Mouse (Mus musculus) ZHBTc4 (cell line): ENCODE results near the gene Erg.

Experiments used
- DNase-seq: peaks from one replicate; pipeline ENCODE4 v3.0.0-alpha.2; 2011; ENCODE audit warnings: low read depth, low spot score

Gene Erg

DNA sequence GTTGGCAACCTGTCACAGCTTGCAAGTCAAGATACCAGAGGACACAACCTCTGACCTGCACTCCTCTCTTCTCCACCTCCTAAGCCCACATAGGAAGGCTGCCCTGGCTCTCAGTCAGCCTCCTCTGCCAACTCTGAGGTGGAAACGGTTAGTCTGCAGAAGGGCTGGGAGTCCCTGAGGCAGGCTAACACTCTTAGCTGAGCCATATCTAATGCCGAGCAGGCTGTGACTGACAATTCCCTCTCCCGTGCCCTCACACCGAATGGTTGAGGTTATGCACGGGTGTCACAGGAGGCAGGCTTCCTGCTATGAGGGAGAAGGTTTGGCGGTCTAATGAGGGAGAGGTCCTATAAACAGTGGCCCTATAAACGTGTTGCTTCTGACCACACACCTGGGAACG, 232.6 kb downstream of the Erg start:
- DNase-seq, result no peak

DNA sequence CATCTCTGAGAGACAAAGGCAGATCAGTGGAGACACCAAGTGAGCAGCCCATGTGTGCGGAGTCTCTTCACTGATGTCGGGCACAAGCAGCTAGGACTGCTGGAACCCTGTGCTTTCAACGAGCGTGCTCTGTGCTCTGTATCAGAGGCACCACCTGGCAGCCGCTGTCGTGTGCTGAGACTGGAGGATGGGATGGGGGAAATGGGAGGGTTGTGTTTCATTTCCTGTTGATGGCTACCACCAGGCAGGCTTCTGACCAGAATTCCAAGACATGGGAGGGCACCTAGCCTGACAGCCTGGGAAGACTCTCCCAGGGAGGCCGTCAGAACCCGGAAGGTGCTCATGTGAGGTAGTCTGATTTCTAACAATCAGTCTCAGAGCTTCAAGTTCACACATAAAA, 234.1 kb downstream of the Erg start:
- no peak for DNase-seq

DNA sequence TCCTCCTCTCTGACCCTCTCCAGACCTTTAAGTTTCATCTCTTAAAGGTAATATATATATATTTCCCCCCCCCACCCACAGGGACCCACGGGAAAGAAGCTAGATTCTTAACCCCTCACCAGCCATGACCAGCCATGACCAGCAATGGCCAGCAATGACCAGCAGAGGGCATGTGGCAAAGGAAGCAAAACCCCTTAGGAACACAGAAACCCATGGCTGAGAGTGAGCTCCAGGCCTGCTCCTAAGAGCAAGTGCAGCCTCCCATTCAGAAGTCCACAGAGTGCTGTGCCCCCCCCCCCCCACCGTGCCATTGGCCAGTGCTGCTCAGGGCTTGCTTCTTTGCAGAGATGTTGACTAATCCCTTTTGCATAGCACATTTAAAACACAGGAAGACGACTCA, 235.9 kb downstream of the Erg start:
- DNase-seq, result peak; percentile 44

DNA sequence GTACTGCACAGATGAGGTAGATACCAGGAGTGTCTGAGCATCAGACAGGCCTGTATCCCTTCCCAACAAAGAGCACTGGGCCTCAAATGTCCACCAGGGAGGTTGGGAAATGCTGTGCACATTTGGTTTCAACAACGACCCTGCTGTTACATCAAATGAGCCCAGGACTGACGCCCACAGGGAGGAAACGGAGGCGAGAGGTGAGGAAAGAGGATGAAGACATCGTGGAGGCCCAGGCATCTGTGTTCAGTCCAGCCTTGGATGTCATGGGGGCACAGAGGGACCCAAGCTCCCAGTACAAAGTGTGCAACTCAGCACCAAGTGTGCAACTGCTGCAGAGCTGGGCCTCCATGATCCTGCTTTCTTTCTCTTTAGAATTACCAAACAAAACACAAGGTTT, 236.6 kb downstream of the Erg start:
- DNase-seq, result no peak

DNA sequence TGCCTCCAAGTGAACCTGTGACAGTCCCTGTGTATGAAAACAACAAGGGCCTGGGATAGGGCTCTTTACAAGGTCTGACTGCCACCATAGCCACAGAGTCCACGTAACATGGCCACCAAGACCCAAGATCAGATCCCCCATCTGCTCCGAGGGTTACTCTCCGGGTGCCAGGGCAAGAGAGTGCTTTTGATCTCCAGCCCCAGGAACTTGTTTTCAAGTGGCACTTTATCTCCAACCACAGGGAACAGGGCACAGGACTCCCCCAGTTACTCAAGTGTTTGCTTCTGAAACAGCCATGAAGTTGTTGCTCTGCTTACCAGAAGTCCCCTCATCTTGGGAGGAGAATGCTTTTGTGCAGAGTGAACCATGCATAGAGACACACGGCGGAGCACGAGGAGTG, 237.0 kb downstream of the Erg start:
- no peak for DNase-seq

DNA sequence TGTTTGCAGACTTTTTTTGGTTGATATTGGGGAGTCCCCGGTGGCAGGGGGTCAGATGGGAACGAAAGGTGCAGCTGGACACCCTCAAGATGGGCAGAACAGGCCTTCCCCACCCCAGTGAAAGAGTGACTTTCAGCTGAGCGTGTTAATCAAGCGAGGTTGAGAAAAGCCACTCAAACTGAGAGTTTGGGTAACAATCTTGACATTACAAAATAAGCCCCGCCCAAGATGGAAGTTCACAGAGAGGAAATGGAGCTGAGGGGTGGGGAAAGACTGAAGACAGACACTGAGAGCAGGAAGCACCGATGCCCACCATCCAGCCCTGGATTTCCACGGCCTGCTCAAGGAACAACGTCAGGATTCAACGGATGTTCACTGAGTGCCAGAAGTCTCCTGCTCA, 237.8 kb downstream of the Erg start:
- DNase-seq, result no peak

DNA sequence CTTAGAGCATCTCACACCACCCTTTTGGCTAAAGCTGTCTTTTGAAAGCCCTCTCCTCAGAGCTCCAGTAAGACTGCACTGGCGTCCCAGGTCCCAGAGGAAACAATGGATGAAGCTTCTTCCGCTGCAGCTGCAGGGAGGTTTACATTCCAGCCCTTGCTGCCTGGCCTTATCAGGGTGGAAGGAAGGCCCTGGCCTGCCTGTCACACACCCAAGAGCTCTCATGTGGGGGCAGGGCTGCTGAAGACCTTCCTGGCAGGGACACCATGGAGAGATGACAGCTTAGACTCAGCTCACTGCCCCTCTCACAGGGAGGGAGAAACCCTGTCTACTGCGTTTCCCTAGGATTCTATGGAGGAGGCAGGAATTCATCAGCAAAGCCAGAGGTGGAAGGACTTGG, 239.2 kb downstream of the Erg start:
- no peak for DNase-seq

DNA sequence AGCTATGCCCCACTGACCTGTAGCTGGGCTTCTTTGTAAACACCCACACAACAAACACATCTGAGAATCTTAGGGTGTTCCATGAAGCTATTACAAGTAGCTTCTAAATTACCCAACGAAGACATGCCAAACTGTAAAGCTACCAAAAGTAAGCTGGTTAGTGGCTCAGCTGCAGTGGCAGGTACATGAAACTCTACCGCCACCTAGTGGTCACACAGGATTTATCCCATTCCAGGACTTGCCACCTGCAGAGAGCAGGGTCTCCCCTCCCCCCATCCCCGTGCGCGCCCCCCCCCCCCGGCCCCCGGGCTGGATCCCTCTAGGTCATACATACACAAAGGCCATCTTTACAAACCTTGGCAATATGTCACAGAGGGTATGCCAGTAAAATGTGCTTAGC, 240.5 kb downstream of the Erg start:
- DNase-seq, result peak; percentile 75

DNA sequence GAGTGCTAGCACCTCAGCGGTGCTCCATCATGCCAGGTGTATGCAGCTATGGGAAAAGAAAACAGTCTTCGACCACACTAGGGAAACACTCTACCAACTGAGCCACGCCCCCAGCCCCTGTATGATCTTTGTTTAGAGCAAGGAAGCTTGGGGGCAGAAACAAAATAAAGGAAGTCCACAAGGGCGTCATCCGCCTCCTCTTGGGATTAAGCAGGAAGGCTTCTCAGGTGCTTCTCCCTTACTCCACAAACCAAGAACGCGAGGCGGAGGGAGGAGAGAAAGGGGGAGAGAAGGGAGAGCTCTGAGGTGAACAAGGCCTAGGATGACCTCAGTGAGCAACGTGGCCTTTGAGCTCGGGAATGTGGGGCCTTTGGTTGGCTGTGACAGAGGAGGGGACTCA, 241.4 kb downstream of the Erg start:
- DNase-seq, result no peak

DNA sequence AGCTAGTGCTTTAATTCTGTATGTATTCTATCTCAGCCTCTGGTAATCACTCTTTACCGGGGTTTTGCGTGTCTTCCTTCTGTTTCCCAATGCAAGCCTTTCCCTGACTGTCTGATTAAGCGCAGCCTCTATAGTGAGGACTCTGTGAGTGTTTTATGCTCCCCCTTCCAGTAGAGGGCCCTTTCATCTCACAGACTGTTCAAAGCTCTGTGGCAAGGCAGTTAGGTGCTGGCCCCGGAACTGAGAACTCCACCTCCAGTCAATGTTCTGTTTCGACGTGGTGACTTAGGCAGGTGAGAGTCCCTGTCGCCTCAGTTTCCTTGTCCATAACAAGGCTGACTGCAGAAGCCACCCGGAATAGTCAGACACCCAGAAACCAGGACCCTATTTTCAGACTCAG, 244.4 kb downstream of the Erg start:
- DNase-seq, result peak; percentile 35

DNA sequence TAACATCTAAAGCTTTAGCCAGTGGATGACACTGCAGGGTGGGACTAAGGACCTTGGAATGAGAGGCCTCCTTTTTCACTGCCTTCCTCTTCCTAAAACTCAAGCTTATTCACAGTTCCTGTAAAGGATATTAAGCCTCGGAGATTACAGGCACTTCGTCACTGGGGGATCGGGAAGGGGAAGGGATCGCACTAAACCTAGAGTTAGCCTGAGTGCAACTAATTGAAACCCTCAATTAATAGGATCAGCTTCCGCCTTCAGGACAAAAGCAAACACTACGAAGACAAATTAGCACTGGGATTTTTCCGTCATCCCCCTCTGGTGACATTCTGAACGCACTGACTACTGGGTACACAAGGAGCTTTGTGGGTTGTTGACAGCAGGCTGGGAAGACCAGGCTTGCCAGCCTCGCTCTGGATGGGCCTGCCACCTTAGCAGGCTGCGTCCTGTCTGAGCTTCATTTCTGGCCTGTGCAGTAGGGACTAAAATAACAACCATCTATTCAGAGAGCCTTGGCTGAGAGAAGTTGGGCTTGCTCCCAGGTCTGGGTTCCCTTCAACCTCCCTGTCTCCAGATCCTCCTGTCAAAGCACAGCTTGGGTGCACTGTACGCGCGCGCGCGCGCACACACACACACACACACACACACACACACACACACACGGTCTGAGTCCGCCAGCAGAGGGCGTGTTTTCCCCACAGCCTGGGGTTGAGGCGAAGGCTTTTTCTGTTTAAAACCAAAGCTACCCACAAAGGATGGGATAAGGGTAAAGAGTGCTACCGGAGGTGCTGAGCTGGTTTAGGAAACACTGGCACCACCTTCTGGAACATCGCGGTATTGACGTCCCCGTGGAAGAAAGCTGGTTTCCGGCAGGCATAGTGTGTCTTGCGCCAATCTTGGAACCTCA, 245.3 kb downstream of the Erg start:
- peak; percentile 90 for DNase-seq

DNA sequence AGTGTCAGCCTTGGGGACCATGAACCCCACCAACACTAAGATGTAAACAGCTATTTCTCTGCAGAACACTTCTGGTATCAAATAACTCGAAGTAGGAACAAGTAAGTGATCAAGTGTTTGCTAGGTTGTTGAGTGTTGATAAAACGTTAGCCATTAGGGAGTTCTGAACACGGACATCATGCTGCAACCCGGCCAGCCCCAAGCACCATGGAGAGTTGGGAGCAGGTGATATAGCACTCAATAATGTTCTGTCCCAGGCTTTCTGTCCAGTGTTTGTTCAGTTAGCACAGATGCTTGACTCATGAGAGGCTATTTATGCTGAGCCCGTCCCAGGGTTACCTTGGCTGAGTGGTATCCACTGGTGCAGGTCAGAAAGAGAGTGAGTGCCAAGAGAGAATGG, 254.2 kb downstream of the Erg start:
- no peak for DNase-seq

DNA sequence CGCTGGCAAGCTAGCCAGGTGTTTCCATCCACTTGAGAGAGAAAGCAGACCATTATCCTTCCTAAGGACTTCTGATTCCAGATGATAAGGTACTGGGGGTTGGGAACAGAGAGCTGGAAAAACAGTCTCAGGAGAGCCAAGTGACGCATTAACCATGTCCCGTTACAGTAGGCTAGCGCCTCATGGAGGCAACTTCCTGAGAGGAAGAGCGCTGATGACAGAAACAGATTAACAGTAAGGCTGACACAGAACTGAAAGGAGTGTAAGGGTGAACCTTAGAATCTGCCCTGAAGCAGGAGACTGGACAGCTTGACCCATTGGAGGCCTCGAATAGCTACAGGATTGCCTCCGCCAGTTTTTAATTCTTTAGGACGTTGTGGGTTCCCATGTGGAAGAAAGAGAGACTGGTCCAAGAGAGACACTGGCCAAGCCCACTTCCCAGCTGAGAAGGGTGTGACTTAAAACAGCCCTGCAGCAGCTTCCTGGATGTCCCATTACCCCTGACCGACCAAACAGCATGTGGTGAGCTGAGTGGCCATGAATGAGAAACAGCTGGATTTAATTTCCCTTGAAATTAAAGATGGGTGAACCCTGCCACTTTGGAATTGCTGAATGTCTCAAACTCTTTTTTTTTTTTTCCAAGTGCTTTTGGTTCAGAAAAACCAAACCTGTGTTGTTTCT, 264.3 kb downstream of the Erg start:
- peak; percentile 6 for DNase-seq
